Mouse (Mus musculus) heart, postnatal 0 days (tissue): ENCODE data around the gene Rpa2.

Source experiments
- CTCF ChIP-seq: IDR thresholded peaks from 2 replicates; pipeline ENCODE4 v1.5.1; 2016; ENCODE audit warnings: antibody characterized with exemption, control low read depth, low read depth
- EP300 ChIP-seq: IDR thresholded peaks from 2 replicates; pipeline ENCODE4 v1.6.1; 2016; ENCODE audit warnings: antibody characterized with exemption, low read depth

DNA sequence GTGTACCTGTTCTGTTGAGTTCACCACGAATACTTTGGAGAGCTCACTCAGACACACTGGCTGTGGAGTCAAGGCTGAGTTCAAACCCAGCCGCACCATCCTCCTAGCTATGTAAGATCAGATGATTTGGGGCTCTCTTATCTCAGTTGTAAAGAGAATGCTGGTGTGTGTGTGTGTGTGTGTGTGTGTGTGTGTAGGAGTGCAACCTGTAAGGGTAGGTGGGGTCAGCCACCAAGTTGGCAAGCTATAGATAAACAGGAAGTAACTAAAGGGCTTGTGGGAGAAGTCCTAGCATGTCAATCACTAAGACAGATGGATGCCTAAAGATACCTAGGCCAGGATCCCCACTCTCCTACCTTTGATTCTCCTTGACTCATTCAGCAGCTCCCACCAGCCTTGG, 15.6 kb downstream of the Rpa2 start:
- no peak for TF ChIP-seq CTCF
- no peak for TF ChIP-seq EP300
